Comparison of ENCODE assay signal across 8 mouse cellular contexts in genomic region chr5:142908941-142909575, GRCm38 (mm10). TPM values are rescaled to one million over a fixed set of nuclear protein-coding genes. Genes with fewer than 3 reads are reported as not detected.
DNase-seq lines count a peak whose midpoint lies in the region; ATAC-seq and TF ChIP-seq lines count a peak whose summit lies in the region.

No protein-coding gene starts in this region.

- peak overlapping the region; percentile 15; the same call in 1 of the 2 replicates for H3K27ac ChIP-seq in forebrain, embryonic 14.5 days (ENCODE audit: low read depth, low read length)
- H3K27ac ChIP-seq in kidney, adult 2 months (ENCODE audit: insufficient read depth, low read depth, low read length) = peak overlapping the region; percentile 85

- H3K9me3 ChIP-seq in forebrain, embryonic 14.5 days (replicated peaks; ENCODE audit: control insufficient read depth, low read length) = no peaks in the 10 kb centered on the region

- peak; percentile 46 for DNase-seq in lung, adult 2 months
- DNase-seq in lung, postnatal 14 days = no peak
- DNase-seq in forebrain, embryonic 14.5 days (ENCODE audit: low spot score) = no peak
- peak; percentile 63 for DNase-seq in kidney, adult 2 months
- peak; percentile 46 for DNase-seq in lung, postnatal 10 days
- DNase-seq in spleen, postnatal 36 days (ENCODE audit: low spot score in 2 of 2) = peak; percentile 78 to 79
- no peak for DNase-seq in gastrocnemius, adult 8-10 months (ENCODE audit: low spot score in 2 of 2)
- no peak for DNase-seq in adrenal gland, postnatal 10 days

- no peaks in the 10 kb centered on the region for H3K27me3 ChIP-seq in forebrain, embryonic 14.5 days (replicated peaks; ENCODE audit: control insufficient read depth, insufficient read depth, low read length)
- no peaks in the 10 kb centered on the region for H3K27me3 ChIP-seq in kidney, adult 2 months (replicated peaks; ENCODE audit: control insufficient read depth, insufficient read depth, low read length)

- TF ChIP-seq CTCF in lung, adult 2 months (IDR thresholded peaks at IDR 0.05; ENCODE audit: insufficient read depth, low read length) = no peak
- TF ChIP-seq CTCF in kidney, adult 2 months (conservative IDR thresholded peaks at IDR 0.05; ENCODE audit: insufficient read depth, insufficient read length, low read depth, low read length) = no peak

- peaks cover 29% of the 10 kb centered on the region for H3K4me1 ChIP-seq in lung, adult 2 months (ENCODE audit: control insufficient read depth, insufficient read depth, low read length)
- peaks cover 15% of the 10 kb centered on the region for H3K4me1 ChIP-seq in forebrain, embryonic 14.5 days (ENCODE audit: control insufficient read depth, insufficient read depth, low read length)
- peaks cover 34% of the 10 kb centered on the region for H3K4me1 ChIP-seq in kidney, adult 2 months (ENCODE audit: control insufficient read depth, insufficient read depth, low read length)

- no peak for ATAC-seq in forebrain, embryonic 14.5 days

- no peak overlapping the region for H3K9ac ChIP-seq in forebrain, embryonic 14.5 days (ENCODE audit: low read length)

- 15% methylated on average over 5 of the region's 5 CpGs for WGBS in lung, adult 2 months
- WGBS in forebrain, embryonic 14.5 days = 25% methylated on average over 5 of the region's 5 CpGs
- WGBS in kidney, adult 2 months = 41% methylated on average over 5 of the region's 5 CpGs

- H3K36me3 ChIP-seq in forebrain, embryonic 14.5 days (ENCODE audit: control insufficient read depth, insufficient read depth, low read length) = peaks cover 16% of the 10 kb centered on the region
- H3K36me3 ChIP-seq in kidney, adult 2 months (ENCODE audit: control insufficient read depth, insufficient read depth, low read length) = peaks cover 10% of the 10 kb centered on the region; the same call in 1 of the 2 replicates

- no peak overlapping the region for H3K4me3 ChIP-seq in lung, adult 2 months (replicated peaks; ENCODE audit: extremely low read depth, low read depth, low read length)
- H3K4me3 ChIP-seq in forebrain, embryonic 14.5 days (ENCODE audit: low read depth, low read length) = no peak overlapping the region
- no peak overlapping the region for H3K4me3 ChIP-seq in kidney, adult 2 months (ENCODE audit: insufficient read depth, low read depth, low read length)

- TF ChIP-seq POLR2A in lung, adult 2 months (IDR thresholded peaks at IDR 0.05; ENCODE audit: borderline replicate concordance, extremely low read depth, low read depth, low read length) = no peak
- no peak for TF ChIP-seq POLR2A in kidney, adult 2 months (IDR thresholded peaks at IDR 0.05; ENCODE audit: low read depth, low read length)

- H3K4me2 ChIP-seq in forebrain, embryonic 14.5 days (ENCODE audit: low read length) = no peak overlapping the region

RNA-seq across cellular contexts. Expression of gene Actb, which starts 2.5 kb away (rescaled TPM):
- 5,708 and 6,451 TPM in 2 replicates for polyA plus RNA-seq in lung, adult 2 months (2012; rRNA removed)
- polyA plus RNA-seq in forebrain, embryonic 14.5 days (2014; fragmentation: Nextera tagmentation; extraction: Ambion mirVana) = 18,122 and 18,216 TPM in 2 replicates
- 2,111 and 2,511 TPM in 2 replicates for polyA plus RNA-seq in kidney, adult 2 months (2012; rRNA removed)
- 100 to 1,000 TPM; 301 to 406 (median 351) TPM for total RNA-seq in gastrocnemius, adult 8-10 months (2022)
- 1,000 to 10,000 TPM; 2,913 to 2,936 TPM for total RNA-seq in adrenal gland, postnatal 10 days (2021)

RNA-seq across cellular contexts. Expression of gene Fbxl18, which starts 13.8 kb away (rescaled TPM):
- polyA plus RNA-seq in lung, adult 2 months (2012; rRNA removed) = 21.3 and 22.5 TPM in 2 replicates
- polyA plus RNA-seq in forebrain, embryonic 14.5 days (2014; fragmentation: Nextera tagmentation; extraction: Ambion mirVana) = 14.5 and 20.8 TPM in 2 replicates
- 11.5 and 17.2 TPM in 2 replicates for polyA plus RNA-seq in kidney, adult 2 months (2012; rRNA removed)
- total RNA-seq in gastrocnemius, adult 8-10 months (2022) = 1 to 10 TPM; 4.4 to 6.8 (median 5.3) TPM
- 10 to 100 TPM in 1 of 2 experiments, 1 to 10 TPM in 1; 9.4 to 12.7 TPM for total RNA-seq in adrenal gland, postnatal 10 days (2021)

RNA-seq across cellular contexts. Expression of gene Fscn1, which starts 51.1 kb away (rescaled TPM):
- polyA plus RNA-seq in lung, adult 2 months (2012; rRNA removed) = 21.0 and 26.3 TPM in 2 replicates
- polyA plus RNA-seq in forebrain, embryonic 14.5 days (2014; fragmentation: Nextera tagmentation; extraction: Ambion mirVana) = 477 and 560 TPM in 2 replicates
- 23.1 and 28.5 TPM in 2 replicates for polyA plus RNA-seq in kidney, adult 2 months (2012; rRNA removed)
- 1 to 10 TPM; 3.0 to 7.9 (median 5.0) TPM for total RNA-seq in gastrocnemius, adult 8-10 months (2022)
- total RNA-seq in adrenal gland, postnatal 10 days (2021) = 100 to 1,000 TPM in 1 of 2 experiments, 10 to 100 TPM in 1; 85.6 to 125 TPM

Comparison
In these comparisons a context has a peak if more than half of its experiments do, and no peak if none do; other contexts are left out.
1. DNase-seq: peak in lung, adult 2 months (single experiment), kidney, adult 2 months (single experiment), lung, postnatal 10 days (single experiment) and spleen, postnatal 36 days (2 of 2); none in lung, postnatal 14 days (single experiment), forebrain, embryonic 14.5 days (single experiment), gastrocnemius, adult 8-10 months (0 of 2) and adrenal gland, postnatal 10 days (single experiment).
2. RNA of gene Fscn1, which starts 51.1 kb away (polyA plus RNA-seq): 477 to 560 TPM in forebrain, embryonic 14.5 days; 23.1 to 28.5 TPM in kidney, adult 2 months and 21.0 to 26.3 TPM in lung, adult 2 months; every median in the first group is over 10 times any median in the second.